Mouse (Mus musculus): ENCODE measurements around the gene Pdlim4. TPM values are rescaled to one million over a fixed set of nuclear protein-coding genes. Genes with fewer than 3 reads are reported as not detected.
"Not testable (repeated sequence)": the region's sequence is repeated elsewhere in the genome, so short reads cannot be mapped to it uniquely, and the experiment has no call there.

The Pdlim4 gene
- polyA plus RNA-seq, 2 experiments from 2014 or later = 0.57 to 1.3 TPM

DNA sequence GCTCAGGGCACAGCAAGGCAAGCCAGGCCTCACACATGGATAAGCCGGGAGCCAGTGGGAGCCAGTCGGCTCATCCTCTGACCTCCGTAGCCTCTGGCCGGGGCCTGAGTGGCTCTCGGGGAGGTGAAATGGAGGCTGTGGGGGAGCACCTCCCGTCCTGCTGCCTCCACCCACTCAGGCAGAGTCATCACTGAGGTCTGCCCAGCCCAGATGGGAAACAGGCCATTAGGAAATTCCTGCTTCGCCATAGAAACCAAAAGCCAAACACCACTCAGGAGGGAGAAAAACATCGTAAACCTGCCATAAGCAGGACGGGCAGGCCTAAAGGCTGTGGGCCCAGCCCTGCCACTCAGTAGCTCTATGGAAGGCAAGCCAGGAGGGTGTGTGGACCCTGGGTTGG, 8.5 kb downstream of the Pdlim4 start:
- ATAC-seq = no peak

GRCm38 (mm10) chr11:54059526-54059925, 9.3 kb downstream of the Pdlim4 start:
- ATAC-seq = no peak

DNA sequence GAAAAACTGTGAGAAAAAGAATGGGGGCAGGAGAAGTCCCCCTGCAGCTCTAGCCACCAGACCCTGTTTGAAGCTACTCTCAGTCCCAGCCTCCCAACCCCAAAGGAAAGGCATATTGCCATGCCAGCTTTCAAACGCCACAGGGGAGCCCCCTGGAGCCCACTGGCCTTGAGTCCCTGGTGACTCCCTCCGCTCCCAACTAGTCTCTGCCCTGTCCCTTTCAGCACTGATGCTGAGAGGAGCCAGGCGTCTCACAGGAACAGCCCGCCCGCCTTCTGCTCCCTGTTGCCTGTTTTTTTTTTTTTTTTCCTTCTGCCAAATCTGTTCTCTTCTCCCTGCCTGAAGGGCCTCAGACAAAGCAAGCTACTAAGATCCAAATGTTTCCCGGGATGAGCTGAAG, 10.2 kb downstream of the Pdlim4 start:
- ATAC-seq = no peak

DNA sequence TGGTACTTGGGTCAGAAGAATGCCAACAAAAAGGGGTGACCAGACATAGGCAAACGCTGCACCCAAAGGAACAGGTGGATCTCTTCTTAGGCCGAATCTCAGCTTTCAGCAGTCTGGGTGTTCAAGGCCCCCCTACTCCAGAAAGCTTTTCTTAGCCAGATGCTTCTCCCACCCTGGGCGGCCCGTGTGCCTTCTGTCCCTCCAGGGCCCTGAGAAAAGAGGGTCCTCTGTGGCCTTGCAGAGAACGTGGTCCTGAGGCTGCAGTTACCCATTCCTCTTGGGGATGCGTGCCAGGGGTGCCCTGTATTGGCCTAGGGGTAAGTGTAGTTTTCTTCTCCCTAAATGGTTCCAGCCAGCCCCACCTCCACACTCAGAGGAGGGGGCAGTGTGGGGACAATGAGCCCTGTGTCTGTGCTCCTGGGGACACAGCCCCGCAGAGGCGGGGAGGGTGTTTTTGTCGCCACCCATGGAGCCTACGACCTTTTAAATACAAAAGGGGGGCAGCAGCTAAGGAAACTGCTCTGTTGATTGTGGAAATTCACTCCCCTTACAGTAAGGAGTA, 10.7 kb downstream of the Pdlim4 start:
- ATAC-seq = no peak

GRCm38 (mm10) chr11:54057428-54057827, 11.4 kb downstream of the Pdlim4 start:
- no peak for ATAC-seq

DNA sequence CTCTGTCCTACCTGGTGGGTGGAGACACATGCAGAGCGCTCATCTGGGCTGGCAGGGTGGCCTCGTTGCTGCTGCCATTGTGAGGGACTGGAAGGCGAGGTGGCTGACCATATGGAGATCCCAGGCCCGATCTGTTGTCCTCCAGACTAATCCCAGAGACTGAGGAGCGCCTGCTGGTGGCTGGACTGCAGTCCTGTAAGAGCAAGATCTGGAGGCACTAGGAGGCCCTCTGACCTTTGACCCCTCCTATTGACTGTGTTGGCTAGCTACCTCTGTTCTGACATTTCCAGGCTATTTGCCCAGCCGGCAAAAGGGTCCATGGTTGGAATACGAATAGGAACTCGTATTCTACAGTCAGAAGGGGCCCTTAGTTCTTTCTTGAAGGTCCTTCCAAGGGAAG, 12.7 kb downstream of the Pdlim4 start:
- ATAC-seq = no peak

DNA sequence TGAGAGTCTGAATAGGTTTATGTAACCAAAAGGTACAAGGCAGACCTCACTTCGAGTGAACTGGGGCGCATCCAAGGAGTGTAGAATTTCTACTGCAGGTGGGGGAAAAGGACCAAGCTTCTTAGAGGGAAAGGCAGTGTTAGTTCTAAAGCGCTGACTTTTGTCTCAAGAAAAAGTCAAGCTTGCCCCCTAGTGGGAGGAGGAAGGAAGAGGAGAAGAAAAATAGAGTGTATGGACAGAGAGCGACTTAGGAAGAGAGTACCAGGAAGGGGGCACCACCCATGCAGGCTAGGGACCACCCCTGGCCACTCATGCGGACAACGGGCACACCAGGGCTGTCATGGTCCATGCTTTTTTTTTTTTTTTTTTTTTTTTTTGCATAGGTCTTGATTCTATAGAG, 14.6 kb downstream of the Pdlim4 start:
- no peak for ATAC-seq

DNA sequence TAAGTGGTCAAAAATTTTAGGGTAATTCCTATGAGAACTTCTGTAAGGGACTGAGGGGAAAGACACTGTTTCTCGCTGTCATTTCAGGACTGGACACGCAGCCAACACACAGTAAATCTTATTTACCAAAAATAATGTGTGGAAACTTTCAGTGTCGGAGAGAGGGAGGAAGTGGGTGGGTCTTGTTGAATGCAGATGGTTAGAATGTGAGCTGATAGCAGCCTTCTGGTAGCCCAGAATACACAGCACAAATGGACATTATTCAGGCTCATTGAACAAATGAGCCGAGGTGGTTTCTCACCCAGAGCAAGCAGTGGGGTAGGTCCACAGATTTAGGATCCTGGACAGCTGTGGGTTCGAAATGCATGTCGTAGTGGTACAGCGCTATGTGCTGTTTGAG, 15.7 kb downstream of the Pdlim4 start:
- ATAC-seq = no peak

GRCm38 (mm10) chr11:54052128-54052527, 16.7 kb downstream of the Pdlim4 start:
- ATAC-seq = no peak

DNA sequence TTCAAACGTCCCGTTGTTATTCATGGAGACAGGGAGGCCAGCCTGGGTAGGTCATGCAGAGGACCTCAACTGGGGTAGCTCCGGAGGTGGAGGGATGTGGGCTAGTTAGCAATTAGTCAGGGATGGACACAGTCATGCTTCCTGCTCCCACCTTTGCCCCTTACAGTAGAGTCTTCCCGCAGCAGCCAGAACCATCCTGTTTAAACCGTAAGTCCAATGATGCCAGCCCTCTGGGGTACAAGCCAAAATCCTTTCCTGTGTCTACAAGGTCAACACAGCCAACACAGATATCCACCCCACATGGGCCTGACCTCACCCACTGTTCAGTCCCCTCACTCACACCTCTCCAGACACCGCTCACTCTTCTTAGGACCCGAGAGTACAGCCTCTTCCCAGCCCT, 17.7 kb downstream of the Pdlim4 start:
- no peak for ATAC-seq

GRCm38 (mm10) chr11:54050205-54050604, 18.6 kb downstream of the Pdlim4 start:
- no peak for ATAC-seq

DNA sequence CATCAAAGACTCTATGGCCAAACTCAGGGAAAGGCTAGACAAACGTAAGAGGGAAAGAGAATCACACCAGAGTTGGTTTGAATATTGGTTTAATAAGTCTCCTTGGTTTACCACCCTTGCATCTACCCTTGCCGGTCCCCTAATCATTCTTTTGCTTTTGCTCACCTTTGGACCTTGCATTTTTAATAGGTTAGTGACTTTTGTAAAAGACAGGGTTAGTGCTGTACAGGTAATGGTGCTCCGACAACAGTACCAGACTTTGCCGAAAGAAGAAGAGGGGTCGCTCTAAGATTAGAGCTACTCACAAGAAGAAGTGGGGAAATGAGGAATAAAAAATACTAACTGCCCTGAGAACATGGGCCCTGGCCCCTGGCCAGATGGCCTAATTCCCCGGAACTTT, 28.1 kb downstream of the Pdlim4 start:
- ATAC-seq = no peak

DNA sequence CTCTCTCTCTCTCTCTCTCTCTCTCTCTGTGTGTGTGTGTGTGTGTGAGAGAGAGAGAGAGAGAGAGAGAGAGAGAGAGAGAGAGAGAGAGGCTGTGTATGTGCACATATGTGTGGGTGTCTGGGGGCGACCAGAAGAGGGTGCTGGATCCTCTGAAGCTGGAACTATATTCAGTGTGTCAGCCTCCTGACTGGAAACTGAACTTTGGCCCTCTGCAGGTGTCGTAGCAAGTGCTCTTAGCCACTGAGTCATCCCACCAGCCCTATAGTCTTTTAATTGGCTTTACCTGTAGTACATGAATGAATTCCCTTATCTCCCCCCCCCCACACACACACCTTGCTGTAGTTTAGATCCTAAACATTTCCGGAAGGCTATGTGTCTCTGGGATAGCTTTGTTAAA, 35.9 kb downstream of the Pdlim4 start:
- not testable (repeated sequence) for ATAC-seq

DNA sequence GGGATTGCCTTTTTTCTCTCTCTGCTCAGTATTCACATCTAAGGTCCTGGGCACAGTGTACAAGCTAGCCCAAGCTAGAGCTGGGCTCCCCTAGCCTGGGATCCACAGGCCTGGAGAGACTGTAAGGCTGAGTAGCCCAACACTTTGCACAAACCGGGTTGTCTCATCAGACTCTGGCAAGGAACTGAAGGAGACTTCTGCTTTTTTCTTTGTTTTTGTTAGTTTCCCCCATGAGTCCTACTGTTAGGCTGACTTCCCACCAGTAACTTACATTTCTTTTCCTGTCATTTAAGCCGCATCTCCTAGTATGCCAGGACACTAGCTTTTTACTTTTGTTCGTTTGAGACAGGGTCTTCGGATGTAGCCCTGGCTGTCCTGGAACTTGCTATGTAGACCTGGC, 39.8 kb downstream of the Pdlim4 start:
- ATAC-seq = no peak

DNA sequence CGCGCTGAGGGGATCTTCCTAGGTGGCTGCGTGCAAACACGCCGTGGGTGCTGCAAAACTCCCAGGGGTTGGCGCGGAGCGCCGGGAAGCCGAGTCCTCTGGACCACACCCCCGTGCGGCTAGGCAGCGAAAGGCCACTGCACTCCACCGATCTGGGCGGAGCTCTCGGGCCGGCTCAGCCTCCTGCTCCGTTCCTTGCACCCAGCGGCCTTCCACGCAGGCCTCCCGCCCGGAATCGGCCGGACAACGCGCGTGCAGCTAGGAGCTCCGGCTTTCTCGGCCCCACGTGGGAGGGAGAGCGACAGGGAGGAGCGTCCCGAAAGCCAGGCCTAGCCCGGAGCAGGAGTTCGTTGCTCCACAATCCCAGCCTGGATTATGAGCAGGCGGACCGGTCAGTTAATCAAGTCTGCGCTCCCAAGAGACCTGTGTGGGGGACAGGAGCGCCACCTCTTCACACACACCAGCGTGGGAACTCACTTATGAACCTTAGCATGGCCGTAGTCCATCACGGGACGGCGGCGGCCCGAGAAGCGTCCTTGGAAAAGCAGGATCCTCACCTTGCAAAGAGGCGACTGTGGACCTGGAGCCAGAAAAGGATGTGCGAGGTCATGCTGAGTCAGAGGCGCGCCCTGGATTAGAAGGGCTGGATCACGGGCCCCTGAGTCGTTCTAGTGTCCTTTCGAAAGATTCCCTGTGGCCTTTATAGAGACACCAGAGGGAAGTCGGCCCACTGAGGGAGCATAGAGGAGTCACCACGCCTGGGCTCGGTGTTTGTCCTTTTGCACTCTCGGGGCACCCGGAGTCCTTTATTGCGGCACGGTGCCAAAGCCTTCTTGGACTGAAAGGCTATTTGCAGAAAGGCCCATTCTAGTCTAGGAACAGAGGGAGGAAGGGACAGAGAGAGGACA, 40.5 kb downstream of the Pdlim4 start, which contains the start of gene Slc22a4:
Gene Slc22a4, minus strand, starts transcription at position 47 of the 908 bp plus-strand sequence.
- ATAC-seq = no peak

GRCm38 (mm10) chr11:54027131-54028043, 41.4 kb downstream of the Pdlim4 start:
- no peak for ATAC-seq

- no peak for ATAC-seq
These were observed 42.2 kb downstream of the Pdlim4 start for GRCm38 (mm10) chr11:54026491-54027041.

DNA sequence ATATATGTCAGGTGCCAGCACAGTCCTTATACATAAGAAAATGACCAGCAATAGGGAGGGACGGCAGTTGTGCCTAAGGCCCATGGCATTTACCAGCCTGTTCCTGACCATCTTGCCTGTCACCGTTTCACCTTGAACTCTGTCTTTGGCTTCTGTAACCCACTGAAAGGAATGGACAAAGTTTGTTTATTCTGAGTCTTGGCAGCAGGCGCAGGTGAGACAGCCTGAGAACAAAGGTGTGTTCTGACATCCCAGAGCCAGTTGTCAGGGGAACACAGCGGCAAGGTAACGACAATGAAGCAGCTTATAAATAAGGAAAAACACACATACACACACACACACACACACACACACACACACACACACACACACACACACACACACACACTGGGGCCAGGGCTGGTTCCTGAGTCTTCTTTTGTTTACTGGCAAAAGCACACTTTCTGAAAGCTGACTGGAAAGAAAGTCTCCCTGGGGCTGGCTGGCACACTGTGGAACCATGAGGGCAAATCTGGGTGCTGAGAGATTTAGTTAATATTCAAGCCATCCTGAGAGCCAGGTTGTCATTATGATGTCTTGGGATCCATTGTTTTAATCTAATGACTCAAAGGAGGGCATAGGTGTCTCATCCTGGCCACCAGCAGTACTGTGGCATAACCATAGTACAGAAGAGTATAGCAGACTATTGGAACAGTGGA, 47.3 kb downstream of the Pdlim4 start:
- no peak for ATAC-seq

- no peak for ATAC-seq
These were observed 49.7 kb downstream of the Pdlim4 start for GRCm38 (mm10) chr11:54018893-54019732.

DNA sequence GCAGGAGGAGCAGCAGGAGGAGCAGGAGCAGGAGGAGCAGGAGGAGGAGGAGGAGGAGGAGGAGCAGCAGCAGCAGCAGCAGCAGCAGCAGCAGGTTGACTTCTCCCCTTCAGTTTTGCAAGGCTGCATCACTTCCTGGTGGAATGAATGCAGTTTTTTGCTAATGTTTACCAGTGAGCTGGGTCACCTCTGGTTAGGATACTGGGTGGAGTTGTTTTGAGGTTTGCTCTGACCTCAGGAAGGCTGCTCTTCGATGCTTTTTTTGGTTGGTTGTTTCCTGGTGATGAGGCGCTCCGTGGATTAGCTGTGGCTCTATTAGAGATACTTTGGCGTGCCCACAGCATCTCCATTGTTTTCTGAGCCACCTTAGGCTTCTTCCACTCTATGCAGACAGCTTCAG, 51.2 kb downstream of the Pdlim4 start:
- ATAC-seq = no peak

GRCm38 (mm10) chr11:54016051-54016450, 52.8 kb downstream of the Pdlim4 start:
- no peak for ATAC-seq
